Comparison of ENCODE assay signal across 8 mouse cellular contexts in genomic region chr4:154449343-154449742, GRCm38 (mm10).
DNase-seq lines count a peak whose midpoint lies in the region; ATAC-seq lines count a peak whose summit lies in the region.
"Had no signal": no experiment of that assay in that cellular context is flagged by ENCODE, and none has a peak within 500 bp of the region (broad histone marks: within the 10 kb centered on the region; RNA-seq: fewer than 3 reads in every experiment).

No protein-coding gene starts in this region.

- H3K4me1 ChIP-seq in forebrain, embryonic 11.5 days (replicated peaks; ENCODE audit: control insufficient read depth, insufficient read depth, low read length) = no peaks in the 10 kb centered on the region
- 0 out of 2 replicates have a peak, but pooled peaks cover 5% of the 10 kb centered on the region for H3K4me1 ChIP-seq in hindbrain, embryonic 15.5 days (replicated peaks)
- H3K4me1 ChIP-seq: liver, embryonic 13.5 days had no signal

- H3K9ac ChIP-seq in forebrain, embryonic 11.5 days (ENCODE audit: low read length) = no peak overlapping the region
- H3K9ac ChIP-seq in hindbrain, embryonic 15.5 days = no peak overlapping the region
- H3K9ac ChIP-seq: liver, embryonic 13.5 days had no signal

- H3K36me3 ChIP-seq in forebrain, embryonic 11.5 days (ENCODE audit: control insufficient read depth, insufficient read depth, low read length) = no peaks in the 10 kb centered on the region
- H3K36me3 ChIP-seq in hindbrain, embryonic 15.5 days = no peaks in the 10 kb centered on the region
- H3K36me3 ChIP-seq: liver, embryonic 13.5 days had no signal

- no peak overlapping the region for H3K27ac ChIP-seq in forebrain, embryonic 11.5 days (ENCODE audit: low read depth, low read length)
- H3K27ac ChIP-seq in hindbrain, embryonic 15.5 days (replicated peaks) = no peak overlapping the region
- H3K27ac ChIP-seq: liver, embryonic 13.5 days had no signal

- DNase-seq in urinary bladder, adult 2 months (ENCODE audit: low spot score) = peak; percentile 49
- DNase-seq in urinary bladder, postnatal 4 days (ENCODE audit: low spot score in 2 of 2) = no peak
- DNase-seq in forebrain, embryonic 11.5 days (ENCODE audit: low spot score) = peak; percentile 72
- peak; percentile 36 to 51 for DNase-seq in layer of hippocampus, postnatal 25 days (ENCODE audit: extremely low spot score in 1 of 2, low spot score in 1 of 2)
- peak; percentile 39 for DNase-seq in urinary bladder, postnatal 14 days (ENCODE audit: low spot score)
- DNase-seq: liver, embryonic 13.5 days had no signal

- no peak; the same call in 1 of the 2 replicates for ATAC-seq in forebrain, embryonic 11.5 days (replicated peaks; ENCODE audit: low FRiP score)
- peak; percentile 66; the same call in 1 of the 2 replicates for ATAC-seq in hindbrain, embryonic 15.5 days (ENCODE audit: low FRiP score, low read depth)
- ATAC-seq in megakaryocyte-erythroid progenitor cell, adult 5-6 weeks (replicated peaks; ENCODE audit: low FRiP score, low TSS enrichment, poor library complexity, severe bottlenecking) = peak; percentile 73

- H3K4me3 ChIP-seq in forebrain, embryonic 11.5 days (ENCODE audit: low read depth, low read length) = no peak overlapping the region
- H3K4me3 ChIP-seq in hindbrain, embryonic 15.5 days = no peak overlapping the region
- H3K4me3 ChIP-seq: liver, embryonic 13.5 days had no signal

- 13% methylated on average over 3 of the region's 3 CpGs for WGBS in forebrain, embryonic 11.5 days
- 20% methylated on average over 3 of the region's 3 CpGs for WGBS in hindbrain, embryonic 15.5 days

- H3K4me2 ChIP-seq in forebrain, embryonic 11.5 days (ENCODE audit: low read depth, low read length, severe bottlenecking) = no peak overlapping the region
- no peak overlapping the region for H3K4me2 ChIP-seq in hindbrain, embryonic 15.5 days
- H3K4me2 ChIP-seq: liver, embryonic 13.5 days had no signal

- no peaks in the 10 kb centered on the region for H3K27me3 ChIP-seq in forebrain, embryonic 11.5 days (ENCODE audit: control insufficient read depth, insufficient read depth, low read length)
- peaks cover 48% of the 10 kb centered on the region for H3K27me3 ChIP-seq in hindbrain, embryonic 15.5 days
- H3K27me3 ChIP-seq: liver, embryonic 13.5 days had no signal

- no peaks in the 10 kb centered on the region for H3K9me3 ChIP-seq in forebrain, embryonic 11.5 days (ENCODE audit: control insufficient read depth, low read length)
- H3K9me3 ChIP-seq in hindbrain, embryonic 15.5 days = no peaks in the 10 kb centered on the region
- H3K9me3 ChIP-seq: liver, embryonic 13.5 days had no signal

Comparison
In these comparisons a context has a peak if more than half of its experiments do, and no peak if none do; other contexts are left out.
1. DNase-seq: peak in urinary bladder, adult 2 months (single experiment), forebrain, embryonic 11.5 days (single experiment), layer of hippocampus, postnatal 25 days (2 of 2) and urinary bladder, postnatal 14 days (single experiment); none in urinary bladder, postnatal 4 days (0 of 2).